Mouse (Mus musculus): ENCODE data around the gene Mrpl2. TPM values are rescaled to one million over a fixed set of nuclear protein-coding genes. Genes with fewer than 3 reads are reported as not detected.

Mrpl2 gene
- total and polyA plus RNA-seq, 2 experiments = 58.5 to 95.1 TPM

- no peak for DNase-seq (ENCODE audit: extremely low read depth, low read depth, low spot score)
- peak overlapping the region; percentile 95 for H3K4me3 ChIP-seq (ENCODE audit: insufficient read depth, low read depth, low read length)
- peaks cover 5% of the 10 kb centered on the region; the same call in 1 of the 2 replicates for H3K79me2 ChIP-seq (ENCODE audit: control insufficient read depth, insufficient read depth, low read length)
- no peak for TF ChIP-seq CTCF (IDR thresholded peaks at IDR 0.05; ENCODE audit: low read depth, low read length)
- H3K4me1 ChIP-seq (ENCODE audit: control insufficient read depth, insufficient read depth, low read length) = peaks cover 8% of the 10 kb centered on the region
- peak overlapping the region; percentile 99 for H3K27ac ChIP-seq (replicated peaks; ENCODE audit: insufficient read depth, low read depth, low read length)
- no peaks in the 10 kb centered on the region for H3K27me3 ChIP-seq (ENCODE audit: control insufficient read depth, insufficient read depth, low read length)
- H3K9ac ChIP-seq (ENCODE audit: low read depth, low read length) = peak overlapping the region; percentile 46
- WGBS = 81% methylated on average over 12 of the region's 12 CpGs
- peaks cover 25% of the 10 kb centered on the region; the same call in 1 of the 2 replicates for H3K36me3 ChIP-seq (ENCODE audit: control insufficient read depth, insufficient read depth, low read length)
These were observed 1.8 kb upstream of the Mrpl2 start for GRCm38 (mm10) chr17:46644152-46644805.

- H3K27me3 ChIP-seq (ENCODE audit: control insufficient read depth, insufficient read depth, low read length) = no peaks in the 10 kb centered on the region
- WGBS = 1% methylated on average over 11 of the region's 11 CpGs
- peaks cover 22% of the 10 kb centered on the region; the same call in 1 of the 2 replicates for H3K36me3 ChIP-seq (ENCODE audit: control insufficient read depth, insufficient read depth, low read length)
- peaks cover 5% of the 10 kb centered on the region; the same call in 1 of the 2 replicates for H3K79me2 ChIP-seq (ENCODE audit: control insufficient read depth, insufficient read depth, low read length)
- peak overlapping the region; percentile 92 for H3K9ac ChIP-seq (ENCODE audit: low read depth, low read length)
- TF ChIP-seq CTCF (IDR thresholded peaks at IDR 0.05; ENCODE audit: low read depth, low read length) (no peak), POLR2A (IDR thresholded peaks at IDR 0.05; ENCODE audit: extremely low read depth, insufficient read depth, low read length) (0 out of 2 replicates have a peak, but pooled peaks have one; percentile 47)
- DNase-seq (ENCODE audit: extremely low read depth, low read depth, low spot score) = peak; percentile 89
- peak overlapping the region; percentile 99 for H3K27ac ChIP-seq (replicated peaks; ENCODE audit: insufficient read depth, low read depth, low read length)
- peaks cover 8% of the 10 kb centered on the region for H3K4me1 ChIP-seq (ENCODE audit: control insufficient read depth, insufficient read depth, low read length)
- peak overlapping the region; percentile 95 for H3K4me3 ChIP-seq (ENCODE audit: insufficient read depth, low read depth, low read length)
These were observed 1.0 kb upstream of the Mrpl2 start for GRCm38 (mm10) chr17:46644916-46645475.

GRCm38 (mm10) chr17:46646322-46646662 is 263 bp downstream of the Mrpl2 start:
- Histone ChIP-seq H3K4me3 (ENCODE audit: insufficient read depth, low read depth, low read length) (peak overlapping the region; percentile 85), H3K9ac (ENCODE audit: low read depth, low read length) (peak overlapping the region; percentile 90), H3K27me3 (ENCODE audit: control insufficient read depth, insufficient read depth, low read length) (no peaks in the 10 kb centered on the region), H3K36me3 (ENCODE audit: control insufficient read depth, insufficient read depth, low read length) (peaks cover 12% of the 10 kb centered on the region; the same call in 1 of the 2 replicates), H3K4me1 (ENCODE audit: control insufficient read depth, insufficient read depth, low read length) (peaks cover 10% of the 10 kb centered on the region), H3K27ac (replicated peaks; ENCODE audit: insufficient read depth, low read depth, low read length) (peak overlapping the region; percentile 86), H3K79me2 (ENCODE audit: control insufficient read depth, insufficient read depth, low read length) (peaks cover 5% of the 10 kb centered on the region; the same call in 1 of the 2 replicates)
- TF ChIP-seq CTCF (IDR thresholded peaks at IDR 0.05; ENCODE audit: low read depth, low read length) (no peak), POLR2A (IDR thresholded peaks at IDR 0.05; ENCODE audit: extremely low read depth, insufficient read depth, low read length) (peak; percentile 80)
- WGBS = under 1% methylated on average over 19 of the region's 19 CpGs
- DNase-seq (ENCODE audit: extremely low read depth, low read depth, low spot score) = peak; percentile 83

- Histone ChIP-seq H3K27me3 (ENCODE audit: control insufficient read depth, insufficient read depth, low read length) (no peaks in the 10 kb centered on the region), H3K27ac (replicated peaks; ENCODE audit: insufficient read depth, low read depth, low read length) (no peak overlapping the region), H3K36me3 (ENCODE audit: control insufficient read depth, insufficient read depth, low read length) (peaks cover 5% of the 10 kb centered on the region; the same call in 1 of the 2 replicates), H3K9ac (ENCODE audit: low read depth, low read length) (no peak overlapping the region), H3K4me3 (ENCODE audit: insufficient read depth, low read depth, low read length) (no peak overlapping the region), H3K4me1 (ENCODE audit: control insufficient read depth, insufficient read depth, low read length) (peaks cover 10% of the 10 kb centered on the region), H3K79me2 (ENCODE audit: control insufficient read depth, insufficient read depth, low read length) (peaks cover 5% of the 10 kb centered on the region; the same call in 1 of the 2 replicates)
- DNase-seq (ENCODE audit: extremely low read depth, low read depth, low spot score) = no peak
- TF ChIP-seq CTCF (IDR thresholded peaks at IDR 0.05; ENCODE audit: low read depth, low read length) = no peak
- no peak for TF ChIP-seq POLR2A (IDR thresholded peaks at IDR 0.05; ENCODE audit: extremely low read depth, insufficient read depth, low read length)
- WGBS = 90% methylated on average over 7 of the region's 7 CpGs
These were observed 1.2 kb downstream of the Mrpl2 start for GRCm38 (mm10) chr17:46647279-46647678.

- 95% methylated on average over 9 of the region's 9 CpGs for WGBS
- DNase-seq (ENCODE audit: extremely low read depth, low read depth, low spot score) = no peak
- Histone ChIP-seq H3K27ac (replicated peaks; ENCODE audit: insufficient read depth, low read depth, low read length) (no peak overlapping the region), H3K9ac (ENCODE audit: low read depth, low read length) (no peak overlapping the region), H3K36me3 (ENCODE audit: control insufficient read depth, insufficient read depth, low read length) (peaks cover 2% of the 10 kb centered on the region; the same call in 1 of the 2 replicates), H3K27me3 (ENCODE audit: control insufficient read depth, insufficient read depth, low read length) (no peaks in the 10 kb centered on the region), H3K79me2 (ENCODE audit: control insufficient read depth, insufficient read depth, low read length) (peaks cover 5% of the 10 kb centered on the region; the same call in 1 of the 2 replicates), H3K4me1 (ENCODE audit: control insufficient read depth, insufficient read depth, low read length) (peaks cover 10% of the 10 kb centered on the region), H3K4me3 (ENCODE audit: insufficient read depth, low read depth, low read length) (no peak overlapping the region)
- TF ChIP-seq CTCF (IDR thresholded peaks at IDR 0.05; ENCODE audit: low read depth, low read length) (no peak), POLR2A (IDR thresholded peaks at IDR 0.05; ENCODE audit: extremely low read depth, insufficient read depth, low read length) (no peak)
These were observed 2.4 kb downstream of the Mrpl2 start for GRCm38 (mm10) chr17:46648436-46648835.

Data from liver, adult 2 months (tissue).